Mouse (Mus musculus) hindbrain, embryonic 16.5 days (tissue): ENCODE data around the gene Xpo5. TPM values are rescaled to one million over a fixed set of nuclear protein-coding genes. Genes with fewer than 3 reads are reported as not detected.

ENCODE experiments used
- ATAC-seq: fragments of 200-750 bp; cut with Nextera tagmentation; 2 replicates; pipeline ENCODE4 v1.8.0; 2017; ENCODE audit warnings: moderate TSS enrichment, moderate library complexity
- H3K27ac ChIP-seq: fragments of 300-500 bp; sonication (generic); 2 replicates; pipeline ENCODE4 v1.5.1; 2014; ENCODE audit warnings: low read depth, mild to moderate bottlenecking, control low read depth, low read length, moderate library complexity
- H3K27me3 ChIP-seq: fragments of 300-500 bp; sonication (generic); replicated peaks from 2 replicates; pipeline ENCODE4 v1.6.1; 2014; ENCODE audit warnings: low read length; ENCODE audit not compliant: control insufficient read depth, insufficient read depth
- H3K36me3 ChIP-seq: fragments of 300-500 bp; sonication (generic); 2 replicates; pipeline ENCODE4 v1.6.1; 2014; ENCODE audit warnings: mild to moderate bottlenecking, low read length, moderate library complexity, mixed read lengths; ENCODE audit not compliant: control insufficient read depth, insufficient read depth
- H3K4me1 ChIP-seq: fragments of 300-500 bp; sonication (generic); 2 replicates; pipeline ENCODE4 v1.6.1; 2014; ENCODE audit warnings: low read depth, low read length; ENCODE audit not compliant: control insufficient read depth, insufficient read depth
- H3K4me2 ChIP-seq: fragments of 300-500 bp; sonication (generic); 2 replicates; pipeline ENCODE4 v1.6.1; 2014; ENCODE audit warnings: mild to moderate bottlenecking, low read length, control low read depth, moderate library complexity
- H3K4me3 ChIP-seq: fragments of 300-500 bp; sonication (generic); 2 replicates; pipeline ENCODE4 v1.5.1; 2014; ENCODE audit warnings: mild to moderate bottlenecking, low read length, control low read depth, moderate library complexity
- H3K9ac ChIP-seq: fragments of 300-500 bp; sonication (generic); 2 replicates; pipeline ENCODE4 v1.6.1; 2014; ENCODE audit warnings: low read depth, mild to moderate bottlenecking, control low read depth, low read length, moderate library complexity
- H3K9me3 ChIP-seq: fragments of 300-500 bp; sonication (generic); 2 replicates; pipeline ENCODE4 v1.6.1; 2014; ENCODE audit warnings: mild to moderate bottlenecking, low read length, moderate library complexity; ENCODE audit not compliant: control insufficient read depth
- WGBS: fragments of 180-500 bp; shearing (Covaris S2); extraction: QIAGEN DNeasy Blood & Tissue Kit; methylation state at CpG from one replicate; pipeline ENCODE4 v1.1.7; 2014; 5-methylcytosine and 5-hydroxymethylcytosine counted together
- microRNA counts: library from miRNA; unstranded; fragments of <30 nt; microRNA quantifications from one replicate; lab custom pipeline; 2016
- microRNA-seq: library from miRNA; unstranded; fragments of <30 nt; microRNA quantifications from one replicate; pipeline ENCODE4, GENCODE M21; 2017
- polyA plus RNA-seq: library from polyadenylated mRNA; unstranded; fragments of >200 nt; fragmentation: Nextera tagmentation; extraction: Ambion mirVana; gene quantifications from 2 replicates; pipeline ENCODE4 v1.2.1, GENCODE M21; 2015

Xpo5 gene
- polyA plus RNA-seq, 1 experiment from 2014 or later, result 29.0 TPM

GRCm38 (mm10) chr17:46283911-46284310 lies 81.3 kb downstream of the Xpo5 start:
- Histone ChIP-seq H3K27ac (no peak overlapping the region), H3K36me3 (peaks cover 2% of the 10 kb centered on the region; the same call in 1 of the 2 replicates), H3K4me3 (no peak overlapping the region), H3K9me3 (no peaks in the 10 kb centered on the region), H3K4me1 (peaks cover 15% of the 10 kb centered on the region), H3K4me2 (no peak overlapping the region), H3K27me3 (no peaks in the 10 kb centered on the region; the same call in 1 of the 2 replicates), H3K9ac (no peak overlapping the region)
- 86% methylated on average over 8 of the region's 8 CpGs for WGBS
- ATAC-seq, result no peak

- H3K9ac ChIP-seq, result no peak overlapping the region
- WGBS, result 38% methylated on average over 7 of the region's 7 CpGs
- H3K27ac ChIP-seq, result no peak overlapping the region
- H3K4me2 ChIP-seq, result no peak overlapping the region
- H3K9me3 ChIP-seq, result no peaks in the 10 kb centered on the region
- no peak for ATAC-seq
- no peaks in the 10 kb centered on the region for H3K36me3 ChIP-seq
- no peaks in the 10 kb centered on the region; the same call in 1 of the 2 replicates for H3K27me3 ChIP-seq
- H3K4me3 ChIP-seq, result no peak overlapping the region
- H3K4me1 ChIP-seq, result peaks cover 15% of the 10 kb centered on the region
Measured at GRCm38 (mm10) chr17:46284653-46285052, 82.1 kb downstream of the Xpo5 start.

GRCm38 (mm10) chr17:46285407-46285806 lies 82.8 kb downstream of the Xpo5 start:
- WGBS, result 74% methylated on average over 6 of the region's 6 CpGs
- no peak overlapping the region for H3K27ac ChIP-seq
- no peaks in the 10 kb centered on the region for H3K9me3 ChIP-seq
- H3K4me1 ChIP-seq, result peaks cover 15% of the 10 kb centered on the region
- no peak overlapping the region for H3K4me3 ChIP-seq
- no peaks in the 10 kb centered on the region for H3K36me3 ChIP-seq
- no peaks in the 10 kb centered on the region; the same call in 1 of the 2 replicates for H3K27me3 ChIP-seq
- no peak for ATAC-seq
- H3K9ac ChIP-seq, result no peak overlapping the region
- H3K4me2 ChIP-seq, result no peak overlapping the region

- no peak overlapping the region for H3K27ac ChIP-seq
- WGBS, result 59% methylated on average over 11 of the region's 11 CpGs
Measured at GRCm38 (mm10) chr17:46287678-46288095, 85.1 kb downstream of the Xpo5 start.

More at GRCm38 (mm10) chr17:46287678-46288095, 85.1 kb downstream of the Xpo5 start:
- Histone ChIP-seq H3K4me1 (peaks cover 3% of the 10 kb centered on the region), H3K4me2 (no peak overlapping the region), H3K4me3 (no peak overlapping the region), H3K9me3 (no peaks in the 10 kb centered on the region), H3K36me3 (no peaks in the 10 kb centered on the region), H3K27me3 (no peaks in the 10 kb centered on the region; the same call in 1 of the 2 replicates), H3K9ac (peak overlapping the region; percentile 9; the same call in 1 of the 2 replicates)
- ATAC-seq, result no peak; the same call in 1 of the 2 replicates

MicroRNAs within 50 kb of the gene (microRNA counts, 519-probe panel; counts per million panel counts)
- microRNA mmu-miR-693-3p (lab: Ali Mortazavi, UCI), result not detected
- not detected for microRNA mmu-miR-693-5p (lab: Ali Mortazavi, UCI)

Small RNA genes within 50 kb of the gene (microRNA-seq; reads per million reads assigned to microRNA genes)
- not detected for gene Mir693

Other genes with a start within 250 kb of the Xpo5 start
- gene Vegfa, start 170.4 kb upstream of the Xpo5 start, polyA plus RNA-seq, result 3.7 and 3.8 TPM in 2 replicates
- 152 and 163 TPM in 2 replicates for gene Mrps18a, start 91.8 kb upstream of the Xpo5 start, polyA plus RNA-seq
- 54.8 and 62.7 TPM in 2 replicates for gene Rsph9, start 58.6 kb upstream of the Xpo5 start, polyA plus RNA-seq
- gene Mad2l1bp, start 49.2 kb upstream of the Xpo5 start, polyA plus RNA-seq, result 22.1 and 23.0 TPM in 2 replicates
- 39.6 and 41.0 TPM in 2 replicates for gene Gtpbp2, start 41.8 kb upstream of the Xpo5 start, polyA plus RNA-seq
- 6.2 and 8.4 TPM in 2 replicates for gene Polh, start 137 bp upstream of the Xpo5 start, polyA plus RNA-seq
- 72.4 and 76.6 TPM in 2 replicates for gene Polr1c, start 45.3 kb downstream of the Xpo5 start, polyA plus RNA-seq
- 101 and 105 TPM in 2 replicates for gene Yipf3, start 45.3 kb downstream of the Xpo5 start, polyA plus RNA-seq
- gene Lrrc73, start 50.7 kb downstream of the Xpo5 start, polyA plus RNA-seq, result 19.1 and 23.8 TPM in 2 replicates
- gene Tjap1, start 80.2 kb downstream of the Xpo5 start, polyA plus RNA-seq, result 26.7 and 32.1 TPM in 2 replicates
- gene Dlk2, start 94.6 kb downstream of the Xpo5 start, polyA plus RNA-seq, result 25.3 and 26.8 TPM in 2 replicates
- gene Abcc10, start 125.6 kb downstream of the Xpo5 start, polyA plus RNA-seq, result 9.2 and 9.3 TPM in 2 replicates
- gene Zfp318, start 180.9 kb downstream of the Xpo5 start, polyA plus RNA-seq, result 10.2 and 11.8 TPM in 2 replicates
- gene Crip3, start 226.1 kb downstream of the Xpo5 start, polyA plus RNA-seq, result 3.3 and 3.6 TPM in 2 replicates
- not detected in 2 replicates for gene Slc22a7, start 235.7 kb downstream of the Xpo5 start, polyA plus RNA-seq